In the genomic region with DNA sequence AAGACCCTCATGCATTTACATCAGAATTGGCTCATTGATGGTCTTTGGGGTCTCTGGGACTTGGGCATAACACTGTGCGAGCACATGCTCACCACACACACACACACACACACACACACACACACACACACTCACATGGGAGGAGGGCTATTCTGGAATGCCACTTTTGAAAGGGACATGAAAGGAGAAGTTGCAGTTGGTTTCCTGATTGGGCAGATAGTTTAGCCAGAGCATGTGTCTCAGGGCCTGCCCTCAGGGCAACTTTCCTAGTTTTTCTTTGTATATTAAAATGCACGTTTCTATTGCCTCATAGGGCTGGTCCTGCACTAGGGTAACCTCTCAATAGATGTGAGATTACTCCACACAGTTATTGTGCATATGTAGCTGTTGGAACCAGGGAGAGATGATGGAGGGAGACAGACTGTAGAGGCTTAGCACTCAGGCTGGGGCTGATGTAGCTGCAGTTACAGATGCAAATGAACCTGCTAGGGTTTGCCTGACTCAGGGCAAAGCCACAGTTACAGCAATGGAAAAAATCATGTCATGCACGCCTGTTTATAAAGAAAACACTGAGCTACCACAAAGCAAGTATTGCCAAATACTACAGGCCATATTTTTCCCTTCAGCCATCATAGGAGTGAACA, we compare ENCODE assay signal across 15 mouse cellular contexts.
"Had no signal": no experiment of that assay in that cellular context is flagged by ENCODE, and none has a peak within 500 bp of the region (broad histone marks: within the 10 kb centered on the region; RNA-seq: fewer than 3 reads in every experiment).

No protein-coding gene starts in this region.

- H3K9me3 ChIP-seq: limb, embryonic 12.5 days; liver, embryonic 13.5 days; lung, embryonic 15.5 days; neural tube, embryonic 15.5 days had no signal

- H3K27ac ChIP-seq: left cerebral cortex, adult 2 months; limb, embryonic 12.5 days; liver, embryonic 13.5 days; neural tube, embryonic 15.5 days; stomach, postnatal 0 days had no signal

- ATAC-seq: intestine, postnatal 0 days; liver, postnatal 0 days; midbrain, embryonic 16.5 days had no signal

- H3K36me3 ChIP-seq: limb, embryonic 12.5 days; liver, embryonic 13.5 days; lung, embryonic 15.5 days; neural tube, embryonic 15.5 days had no signal

- DNase-seq: kidney, adult 8-10 months; kidney, postnatal 25 days; liver, embryonic 13.5 days; liver, postnatal 0 days; lung, postnatal 36 days; thymus, postnatal 4 days had no signal

- H3K27me3 ChIP-seq: limb, embryonic 12.5 days; liver, embryonic 13.5 days; lung, embryonic 15.5 days; megakaryocyte, embryonic 14.5 days; neural tube, embryonic 15.5 days had no signal

- H3K4me2 ChIP-seq: limb, embryonic 12.5 days; liver, embryonic 13.5 days; lung, embryonic 15.5 days; midbrain, embryonic 11.5 days; neural tube, embryonic 15.5 days had no signal

- H3K9ac ChIP-seq: limb, embryonic 12.5 days; liver, embryonic 13.5 days; liver, postnatal 0 days; lung, embryonic 15.5 days; neural tube, embryonic 15.5 days had no signal

- H3K4me1 ChIP-seq: liver, embryonic 13.5 days; lung, embryonic 15.5 days; megakaryocyte, embryonic 14.5 days; neural tube, embryonic 15.5 days had no signal

- H3K4me3 ChIP-seq: left cerebral cortex, adult 2 months; limb, embryonic 12.5 days; liver, embryonic 13.5 days; lung, embryonic 15.5 days; megakaryocyte, embryonic 14.5 days; neural tube, embryonic 15.5 days had no signal
